Mouse (Mus musculus) neutrophil, adult 5-6 weeks (primary cell): ENCODE measurements around the gene Hist1h1a. TPM values are rescaled to one million over a fixed set of nuclear protein-coding genes. Genes with fewer than 3 reads are reported as not detected.
A peak's percentile ranks its signal among the peaks of the same experiment; 100 is the strongest.
"Not testable (repeated sequence)": the region's sequence is repeated elsewhere in the genome, so short reads cannot be mapped to it uniquely, and the experiment has no call there.

ENCODE experiments used
- ATAC-seq: fragments of 151-379, 151-347 bp; 2 replicates; pipeline ENCODE4 v1.8.0; 2017; ENCODE audit warnings: mild to moderate bottlenecking, moderate TSS enrichment; ENCODE audit not compliant: insufficient number of reproducible peaks, poor library complexity, low FRiP score, severe bottlenecking; ENCODE audit errors: extremely low read depth
- total RNA-seq: library from RNA; stranded (forward); fragments of 200-1000 nt; gene quantifications from 2 replicates; pipeline ENCODE4 v1.2.3, GENCODE M21; 2017

Hist1h1a gene
- total RNA-seq: 74.8 and 84.1 TPM in 2 replicates

DNA sequence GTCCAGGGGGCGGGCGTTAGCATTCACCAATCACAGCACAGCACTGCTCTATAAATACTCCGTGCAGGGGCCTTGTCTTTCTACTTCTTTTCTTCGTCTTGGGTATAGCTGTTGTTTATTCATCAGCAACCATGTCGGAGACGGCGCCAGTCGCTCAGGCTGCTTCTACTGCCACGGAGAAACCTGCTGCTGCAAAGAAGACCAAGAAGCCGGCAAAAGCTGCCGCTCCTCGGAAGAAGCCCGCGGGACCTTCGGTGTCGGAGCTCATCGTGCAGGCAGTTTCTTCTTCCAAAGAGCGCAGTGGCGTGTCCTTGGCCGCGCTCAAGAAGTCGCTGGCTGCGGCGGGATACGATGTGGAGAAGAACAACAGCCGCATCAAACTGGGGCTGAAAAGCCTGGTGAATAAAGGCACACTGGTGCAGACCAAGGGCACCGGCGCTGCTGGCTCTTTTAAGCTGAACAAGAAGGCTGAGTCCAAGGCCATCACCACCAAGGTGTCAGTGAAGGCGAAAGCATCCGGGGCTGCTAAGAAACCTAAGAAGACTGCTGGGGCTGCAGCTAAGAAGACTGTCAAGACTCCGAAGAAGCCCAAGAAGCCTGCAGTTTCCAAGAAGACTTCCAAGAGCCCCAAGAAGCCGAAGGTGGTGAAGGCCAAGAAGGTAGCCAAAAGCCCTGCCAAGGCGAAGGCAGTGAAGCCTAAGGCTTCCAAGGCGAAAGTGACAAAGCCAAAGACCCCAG, at the start of gene Hist1h1a:
TSS of gene Hist1h1a (plus strand) at position 81 of the 738 bp plus-strand sequence.
- ATAC-seq: peak; percentile 69

- ATAC-seq: no peak
Observed at GRCm38 (mm10) chr13:23716261-23717042, 47.0 kb upstream of the Hist1h1a start.

DNA sequence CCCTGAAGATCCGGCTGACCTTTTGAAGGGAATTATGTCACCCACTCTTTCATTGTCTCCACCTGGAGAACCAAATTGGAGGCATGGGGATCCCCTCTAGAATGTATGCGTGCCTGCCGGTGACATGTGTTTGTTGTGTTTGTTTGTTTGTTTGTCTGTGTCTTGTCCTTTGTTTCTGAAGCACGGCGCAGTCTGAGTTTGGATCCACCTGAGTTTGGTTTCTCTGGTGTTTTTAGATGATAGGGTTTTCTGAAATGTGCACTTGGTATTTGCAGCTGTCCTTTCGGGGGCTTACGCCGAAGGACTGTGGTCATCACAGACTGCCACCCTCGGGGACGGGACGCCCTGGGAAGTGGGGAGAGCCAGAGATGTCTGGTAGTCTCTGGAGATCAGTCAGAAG, 46.3 kb upstream of the Hist1h1a start:
- no peak for ATAC-seq

GRCm38 (mm10) chr13:23717593-23718245, 45.7 kb upstream of the Hist1h1a start:
- ATAC-seq: not testable (repeated sequence)

GRCm38 (mm10) chr13:23724239-23724638, 39.2 kb upstream of the Hist1h1a start:
- ATAC-seq: no peak

DNA sequence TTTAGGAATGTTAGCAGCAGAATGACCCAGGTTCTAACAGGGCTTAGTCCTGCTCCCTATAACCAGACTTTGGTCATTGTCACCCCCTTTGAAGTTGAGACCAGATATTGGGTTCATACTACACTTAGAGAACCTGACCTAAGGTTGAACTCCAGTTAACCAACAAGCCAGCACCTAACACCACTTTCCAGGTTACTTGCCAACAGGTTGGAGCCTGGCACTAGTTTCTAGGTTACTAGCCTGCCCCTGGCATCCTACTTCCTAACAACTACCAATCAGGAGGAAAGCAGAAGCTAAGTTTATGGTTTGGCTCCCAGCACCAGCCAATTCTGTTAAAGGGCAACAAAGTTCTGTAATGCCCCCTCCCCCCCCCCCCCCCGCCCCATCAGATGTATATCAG, 38.3 kb upstream of the Hist1h1a start:
- ATAC-seq: no peak

- ATAC-seq: no peak
Observed at GRCm38 (mm10) chr13:23728472-23729191, 34.8 kb upstream of the Hist1h1a start.

DNA sequence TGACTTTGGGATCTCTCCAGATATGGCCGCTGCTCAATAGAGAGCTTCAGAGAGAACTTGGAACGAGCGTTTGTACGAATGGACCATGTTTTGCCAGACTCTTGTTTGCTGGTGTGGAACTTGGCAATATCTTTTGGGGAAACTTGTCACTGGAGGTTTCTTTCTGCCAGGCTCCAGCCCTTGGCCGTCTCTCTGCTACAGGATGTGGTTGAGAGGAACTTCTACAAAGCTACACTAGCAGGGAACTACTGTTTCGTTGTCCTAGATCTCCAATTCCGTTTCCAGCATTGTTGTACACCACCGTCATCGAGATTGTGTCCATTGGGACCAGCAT, 34.3 kb upstream of the Hist1h1a start:
- ATAC-seq: no peak

DNA sequence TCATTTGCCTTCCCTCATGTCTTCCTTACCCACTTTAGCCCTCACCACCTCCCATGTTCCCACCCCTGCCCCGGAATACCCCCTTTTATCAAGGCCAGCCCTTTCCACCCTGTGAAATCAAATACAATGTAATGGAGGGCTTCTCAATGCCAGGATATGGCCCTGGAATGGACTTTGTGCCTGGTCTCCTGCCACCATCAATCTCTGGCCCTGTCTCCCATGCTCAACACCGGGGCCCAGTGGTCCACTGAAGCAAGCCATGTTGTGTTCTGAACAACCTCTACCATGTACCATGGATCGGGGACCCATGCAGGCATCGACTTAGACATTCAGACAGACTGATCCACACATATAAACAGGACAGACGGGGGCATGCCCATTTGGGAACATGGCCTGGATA, 33.8 kb upstream of the Hist1h1a start:
- ATAC-seq: no peak

DNA sequence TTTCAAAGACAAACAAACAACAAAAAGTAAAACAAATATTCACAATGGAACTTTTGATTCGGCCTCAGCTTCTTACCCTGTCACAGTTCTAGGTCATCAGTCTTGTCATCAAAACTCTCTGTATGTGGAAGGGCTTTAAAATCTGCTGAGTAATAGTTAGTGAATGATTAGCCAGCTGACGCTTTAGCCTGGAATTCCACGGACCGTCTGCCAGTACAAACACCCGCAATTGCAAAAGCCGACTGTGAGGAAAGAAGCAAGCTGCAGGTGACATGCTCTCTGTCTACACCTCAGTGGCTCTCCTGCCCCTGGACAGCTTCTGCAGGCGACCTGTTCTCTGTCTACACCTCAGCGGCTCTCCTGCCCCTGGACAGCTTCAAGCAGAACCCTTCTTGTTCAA, 33.0 kb upstream of the Hist1h1a start:
- ATAC-seq: no peak

GRCm38 (mm10) chr13:23732156-23732804, 31.2 kb upstream of the Hist1h1a start:
- peak; percentile 84 for ATAC-seq

- ATAC-seq: no peak
Observed at GRCm38 (mm10) chr13:23737091-23737490, 26.4 kb upstream of the Hist1h1a start.

- ATAC-seq: no peak
Observed at GRCm38 (mm10) chr13:23738041-23738440, 25.4 kb upstream of the Hist1h1a start.

- peak; percentile 76 for ATAC-seq
Observed at GRCm38 (mm10) chr13:23738677-23739068, 24.8 kb upstream of the Hist1h1a start, which contains the start of gene Hist1h1c. TSS of gene Hist1h1c (plus strand) at chr13:23738808.

DNA sequence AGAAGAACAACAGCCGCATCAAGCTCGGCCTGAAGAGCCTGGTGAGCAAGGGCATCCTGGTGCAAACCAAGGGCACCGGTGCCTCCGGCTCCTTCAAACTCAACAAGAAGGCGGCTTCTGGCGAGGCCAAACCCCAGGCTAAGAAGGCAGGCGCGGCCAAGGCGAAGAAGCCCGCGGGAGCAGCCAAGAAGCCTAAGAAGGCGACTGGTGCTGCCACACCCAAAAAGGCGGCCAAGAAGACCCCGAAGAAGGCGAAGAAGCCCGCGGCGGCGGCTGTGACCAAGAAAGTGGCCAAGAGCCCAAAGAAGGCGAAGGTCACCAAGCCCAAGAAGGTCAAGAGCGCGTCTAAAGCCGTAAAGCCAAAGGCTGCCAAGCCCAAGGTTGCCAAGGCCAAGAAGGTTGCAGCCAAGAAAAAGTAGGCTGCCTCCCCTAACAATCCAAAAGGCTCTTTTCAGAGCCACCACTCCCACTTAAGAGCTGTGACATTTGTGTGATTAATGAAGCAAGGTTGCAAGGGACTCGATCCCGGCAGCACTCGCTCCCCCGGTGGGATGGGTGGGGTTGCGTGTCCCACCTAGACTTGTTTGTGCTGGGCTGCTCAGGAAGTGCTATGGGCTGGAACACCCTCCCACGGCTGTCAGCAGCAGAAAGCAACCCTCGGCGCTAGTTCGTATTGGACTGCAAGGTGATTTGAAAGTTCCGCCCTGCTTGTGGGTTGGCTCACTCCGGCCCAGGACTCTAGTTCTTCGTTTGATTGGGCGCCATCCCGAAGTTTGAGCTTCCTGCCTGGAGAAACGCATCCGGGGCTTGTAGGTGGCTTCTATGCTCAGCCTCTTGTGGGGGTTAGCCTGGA, 24.2 kb upstream of the Hist1h1a start:
- peak; percentile 69 for ATAC-seq

DNA sequence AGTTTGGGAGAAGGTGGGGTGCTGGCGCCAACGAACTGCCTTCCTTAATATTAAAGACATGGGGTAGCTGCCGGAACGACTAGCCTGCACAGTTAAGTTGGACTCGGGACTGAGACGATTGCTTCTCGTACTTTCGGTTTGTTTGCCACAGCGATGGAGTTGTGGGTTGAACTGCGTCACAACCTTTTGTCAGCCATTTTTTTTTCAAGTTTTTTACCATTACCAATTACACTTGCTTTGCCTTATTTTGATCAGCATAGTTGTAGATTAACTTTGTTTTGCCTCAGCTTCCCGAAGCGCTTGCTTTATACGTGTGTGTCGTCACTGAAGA, 23.6 kb upstream of the Hist1h1a start:
- peak; percentile 57 for ATAC-seq

DNA sequence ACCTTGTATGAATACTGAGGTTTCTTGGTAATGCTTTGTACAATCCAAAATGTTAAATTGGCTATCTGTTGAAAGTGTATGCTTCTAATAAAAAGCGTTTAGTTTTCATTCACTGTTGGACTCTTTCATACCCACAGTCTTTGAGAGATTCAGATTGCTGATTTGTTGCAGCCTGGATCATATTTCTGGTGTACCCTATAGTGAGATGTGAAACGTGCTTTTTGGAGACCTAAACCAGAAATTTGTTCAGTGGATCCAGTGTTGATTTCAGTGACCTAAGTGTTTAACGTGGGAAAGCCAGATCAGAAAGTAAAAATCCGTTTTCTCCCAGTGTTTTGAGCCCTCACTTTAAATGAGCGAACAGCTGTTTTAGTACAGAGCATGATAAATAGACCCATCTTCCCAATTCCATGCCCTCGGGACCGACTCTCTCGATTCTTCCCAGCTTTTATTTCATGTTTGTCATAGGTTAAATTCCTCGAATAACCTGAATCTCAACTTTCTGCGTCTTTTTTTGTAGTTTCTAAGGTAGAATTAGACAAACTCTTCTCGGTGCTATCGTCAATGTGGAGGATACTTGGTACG, 23.1 kb upstream of the Hist1h1a start:
- no peak for ATAC-seq

DNA sequence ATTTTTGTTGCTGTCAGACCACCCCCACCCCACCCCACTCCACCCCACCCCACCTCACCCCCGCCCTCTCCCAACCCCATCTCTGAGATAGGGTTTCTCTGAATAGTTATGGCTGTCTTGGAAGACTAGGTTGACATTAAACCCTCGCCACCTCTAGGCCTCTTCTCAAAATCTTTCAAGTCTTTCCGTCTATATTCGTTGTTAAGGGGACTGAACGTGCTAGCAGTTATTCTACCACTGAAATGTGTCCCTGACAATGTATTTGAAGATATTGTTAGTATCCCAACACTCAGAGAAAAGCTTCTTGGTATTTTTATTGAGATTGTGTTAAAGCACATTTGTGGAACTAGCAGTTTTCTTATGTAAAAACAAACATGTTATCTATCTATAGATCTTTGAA, 22.6 kb upstream of the Hist1h1a start:
- no peak for ATAC-seq
